ENCODE assay signal across 2 mouse cellular contexts in the genomic region with DNA sequence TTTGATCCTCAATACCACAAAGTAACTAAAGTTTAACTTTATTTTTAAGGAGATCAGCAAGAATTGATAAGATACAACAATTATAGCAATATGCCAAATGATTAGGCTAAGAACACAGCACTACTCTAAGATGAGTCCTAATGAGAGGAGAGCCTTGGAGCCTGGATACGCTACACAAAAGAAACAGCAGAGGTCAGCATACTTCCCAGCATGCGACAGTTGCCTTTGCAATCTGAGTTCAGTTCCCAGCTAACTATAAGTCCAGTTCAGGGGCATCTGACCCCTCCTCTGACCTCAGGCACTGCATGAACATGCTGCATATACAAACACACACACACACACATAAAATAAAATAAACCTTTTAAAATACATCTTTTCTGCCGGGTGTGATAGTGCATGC.
TF ChIP-seq lines count a peak whose summit lies in the region.

No protein-coding gene starts in this region.

TF ChIP-seq in C2C12, 6 proteins besides CTCF, POLR2A, EP300 and RAD21:
- TF ChIP-seq MAX (IDR thresholded peaks at IDR 0.05): no peak
- no peak for TF ChIP-seq CEBPB (IDR thresholded peaks at IDR 0.05; ENCODE audit: low read depth)
- TF ChIP-seq MYOG (IDR thresholded peaks at IDR 0.05; ENCODE audit: control insufficient read depth, extremely low read depth, insufficient read length): no peak
TF ChIP-seq in C2C12: peak in this region for 0.

TF ChIP-seq in MEL, 35 proteins besides CTCF, POLR2A, EP300 and RAD21:
- TF ChIP-seq MYB (IDR thresholded peaks at IDR 0.05; ENCODE audit: low read depth, low read length) (no peak), MYC (IDR thresholded peaks at IDR 0.05; ENCODE audit: low read depth, low read length) (no peak), SMC3 (IDR thresholded peaks at IDR 0.05; ENCODE audit: low read depth, low read length) (peak; percentile 39)
